Mouse (Mus musculus) heart, embryonic 16.5 days (tissue): ENCODE results near the gene Tmem161a. TPM values are rescaled to one million over a fixed set of nuclear protein-coding genes. Genes with fewer than 3 reads are reported as not detected.

Experiments used
- ATAC-seq: fragments of 200-750 bp; cut with Nextera tagmentation; replicated peaks from 2 replicates; pipeline ENCODE4 v1.8.0; 2017; ENCODE audit warnings: moderate number of reproducible peaks; ENCODE audit not compliant: insufficient read depth, low FRiP score; ENCODE audit errors: extremely low read depth
- H3K27ac ChIP-seq: fragments of 300-500 bp; sonication (generic); 2 replicates; pipeline ENCODE4 v1.5.1; 2014; ENCODE audit warnings: mild to moderate bottlenecking, low read length, control low read depth, moderate library complexity
- H3K27me3 ChIP-seq: fragments of 300-500 bp; sonication (generic); 2 replicates; pipeline ENCODE4 v1.6.1; 2014; ENCODE audit warnings: low read length, mixed read lengths; ENCODE audit not compliant: control insufficient read depth, insufficient read depth
- H3K36me3 ChIP-seq: fragments of 300-500 bp; sonication (generic); 2 replicates; pipeline ENCODE4 v1.6.1; 2014; ENCODE audit not compliant: control insufficient read depth, insufficient read depth
- H3K4me1 ChIP-seq: fragments of 300-500 bp; sonication (generic); 2 replicates; pipeline ENCODE4 v1.6.1; 2014; ENCODE audit warnings: low read length, mixed read lengths; ENCODE audit not compliant: control insufficient read depth, insufficient read depth
- H3K4me2 ChIP-seq: fragments of 300-500 bp; sonication (generic); 2 replicates; pipeline ENCODE4 v1.6.1; 2014; ENCODE audit warnings: low read depth, mild to moderate bottlenecking, control low read depth, low read length
- H3K4me3 ChIP-seq: fragments of 300-500 bp; sonication (generic); 2 replicates; pipeline ENCODE4 v1.5.1; 2014; ENCODE audit warnings: mild to moderate bottlenecking, control low read depth, low read length
- H3K9ac ChIP-seq: fragments of 300-500 bp; sonication (generic); 2 replicates; pipeline ENCODE4 v1.6.1; 2014; ENCODE audit warnings: low read length, control low read depth
- H3K9me3 ChIP-seq: fragments of 300-500 bp; sonication (generic); replicated peaks from 2 replicates; pipeline ENCODE4 v1.6.1; 2016; ENCODE audit warnings: low read length; ENCODE audit not compliant: control insufficient read depth
- WGBS: fragments of 180-500 bp; shearing (Covaris S2); extraction: QIAGEN DNeasy Blood & Tissue Kit; methylation state at CpG from one replicate; pipeline ENCODE4 v1.1.7; 2014; 5-methylcytosine and 5-hydroxymethylcytosine counted together
- polyA plus RNA-seq: library from polyadenylated mRNA; unstranded; fragments of >200 nt; fragmentation: Nextera tagmentation; extraction: Ambion mirVana; gene quantifications from 2 replicates; pipeline ENCODE4 v1.2.1, GENCODE M21; 2015

Tmem161a gene
- polyA plus RNA-seq, 1 experiment from 2014 or later: 88.9 TPM

GRCm38 (mm10) chr8:70220236-70220840 is 48.2 kb downstream of the Tmem161a start:
- H3K9ac ChIP-seq: peak overlapping the region; percentile 44; the same call in 1 of the 2 replicates
- peaks cover 13% of the 10 kb centered on the region; the same call in 1 of the 2 replicates for H3K36me3 ChIP-seq
- no peak; the same call in 1 of the 2 replicates for ATAC-seq
- H3K9me3 ChIP-seq: no peaks in the 10 kb centered on the region
- WGBS: 57% methylated on average over 8 of the region's 8 CpGs
- no peak overlapping the region for H3K4me2 ChIP-seq
- H3K27me3 ChIP-seq: no peaks in the 10 kb centered on the region
- H3K4me3 ChIP-seq: no peak overlapping the region
- peak overlapping the region; percentile 13 for H3K27ac ChIP-seq
- peaks cover 18% of the 10 kb centered on the region for H3K4me1 ChIP-seq

GRCm38 (mm10) chr8:70220911-70221310 is 48.8 kb downstream of the Tmem161a start:
- no peak overlapping the region for H3K9ac ChIP-seq
- H3K9me3 ChIP-seq: no peaks in the 10 kb centered on the region
- no peak overlapping the region for H3K4me3 ChIP-seq
- no peak overlapping the region; the same call in 1 of the 2 replicates for H3K27ac ChIP-seq
- no peak for ATAC-seq
- H3K4me2 ChIP-seq: no peak overlapping the region
- no peaks in the 10 kb centered on the region for H3K27me3 ChIP-seq
- WGBS: 85% methylated on average over 3 of the region's 3 CpGs
- H3K4me1 ChIP-seq: peaks cover 18% of the 10 kb centered on the region
- H3K36me3 ChIP-seq: peaks cover 13% of the 10 kb centered on the region; the same call in 1 of the 2 replicates

DNA sequence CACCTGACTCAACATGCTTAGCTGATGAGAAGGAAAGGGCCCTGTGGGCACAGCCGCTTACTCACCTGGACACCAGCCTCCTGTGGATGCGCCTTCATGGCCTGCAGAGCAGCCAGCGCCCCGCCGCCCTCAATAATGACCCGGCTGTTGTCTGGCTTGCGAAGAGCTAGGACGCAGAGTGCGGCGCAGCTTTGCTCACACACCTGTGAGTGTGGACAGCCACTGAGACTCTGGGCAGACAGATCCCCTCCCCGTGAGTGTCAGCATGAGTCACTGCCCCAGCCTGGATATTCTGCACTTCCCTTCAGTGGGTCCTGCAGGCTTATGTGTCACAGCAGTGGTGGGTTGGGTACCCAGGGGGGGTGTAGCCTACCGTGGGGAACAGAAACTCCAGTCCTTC is 49.9 kb downstream of the Tmem161a start:
- 92% methylated on average over 12 of the region's 12 CpGs for WGBS
- Histone ChIP-seq H3K9ac (no peak overlapping the region), H3K9me3 (no peaks in the 10 kb centered on the region), H3K4me2 (no peak overlapping the region), H3K4me3 (no peak overlapping the region), H3K27ac (no peak overlapping the region), H3K4me1 (peaks cover 13% of the 10 kb centered on the region), H3K27me3 (no peaks in the 10 kb centered on the region), H3K36me3 (peaks cover 13% of the 10 kb centered on the region; the same call in 1 of the 2 replicates)
- ATAC-seq: no peak

GRCm38 (mm10) chr8:70223341-70223740 is 51.2 kb downstream of the Tmem161a start:
- no peak overlapping the region for H3K4me3 ChIP-seq
- H3K9ac ChIP-seq: no peak overlapping the region
- no peaks in the 10 kb centered on the region for H3K27me3 ChIP-seq
- no peak overlapping the region for H3K27ac ChIP-seq
- no peak for ATAC-seq
- H3K36me3 ChIP-seq: peaks cover 13% of the 10 kb centered on the region; the same call in 1 of the 2 replicates
- H3K9me3 ChIP-seq: no peaks in the 10 kb centered on the region
- no peak overlapping the region for H3K4me2 ChIP-seq
- WGBS: 44% methylated on average over 6 of the region's 6 CpGs
- peaks cover 13% of the 10 kb centered on the region for H3K4me1 ChIP-seq

DNA sequence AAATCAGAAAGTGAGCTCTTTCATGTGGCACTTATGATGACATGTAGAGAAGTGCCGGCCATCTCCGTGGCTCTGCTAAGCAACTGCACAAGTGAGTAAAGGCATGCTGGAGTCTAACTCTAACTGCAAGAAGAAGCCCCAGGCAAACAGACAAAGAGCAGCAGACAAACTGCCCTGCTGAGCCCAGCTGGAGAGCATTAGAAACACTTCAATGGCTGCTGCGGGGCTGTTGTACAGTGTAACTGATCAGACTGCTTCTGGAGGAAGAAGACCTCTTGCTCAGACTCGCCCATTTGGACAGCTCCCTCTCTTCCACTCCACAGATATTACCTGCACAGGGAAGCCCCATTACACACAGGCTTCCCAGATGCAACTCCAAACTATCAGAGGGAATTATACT is 55.8 kb downstream of the Tmem161a start:
- no peak overlapping the region for H3K4me3 ChIP-seq
- no peaks in the 10 kb centered on the region for H3K27me3 ChIP-seq
- WGBS: 80% methylated on average over 4 of the region's 4 CpGs
- H3K9ac ChIP-seq: no peak overlapping the region
- no peak overlapping the region for H3K27ac ChIP-seq
- peaks cover 2% of the 10 kb centered on the region; the same call in 1 of the 2 replicates for H3K4me1 ChIP-seq
- ATAC-seq: no peak
- H3K9me3 ChIP-seq: no peaks in the 10 kb centered on the region
- H3K36me3 ChIP-seq: peaks cover 10% of the 10 kb centered on the region
- H3K4me2 ChIP-seq: no peak overlapping the region

- Histone ChIP-seq H3K27me3 (no peaks in the 10 kb centered on the region), H3K4me3 (no peak overlapping the region), H3K4me1 (peaks cover 12% of the 10 kb centered on the region), H3K4me2 (no peak overlapping the region), H3K27ac (no peak overlapping the region), H3K36me3 (peaks cover 2% of the 10 kb centered on the region), H3K9ac (no peak overlapping the region), H3K9me3 (no peaks in the 10 kb centered on the region)
- no peak for ATAC-seq
- WGBS: 89% methylated on average over 9 of the region's 9 CpGs
These were observed 58.7 kb downstream of the Tmem161a start for GRCm38 (mm10) chr8:70230837-70231236.

Other genes starting within 250 kb of the Tmem161a start
- gene Gatad2a, start 176.0 kb upstream of the Tmem161a start, polyA plus RNA-seq: 26.2 and 26.8 TPM in 2 replicates
- 38.4 and 42.9 TPM in 2 replicates for gene Mau2, start 129.6 kb upstream of the Tmem161a start, polyA plus RNA-seq
- gene Sugp1, start 129.5 kb upstream of the Tmem161a start, polyA plus RNA-seq: 30.0 and 30.4 TPM in 2 replicates
- gene Tm6sf2, start 99.4 kb upstream of the Tmem161a start, polyA plus RNA-seq: 0.96 and 1.4 TPM in 2 replicates
- 0.04 TPM in 1 of 2 replicates, not detected in the other for gene Hapln4, start 88.9 kb upstream of the Tmem161a start, polyA plus RNA-seq
- gene Ncan, start 51.5 kb upstream of the Tmem161a start, polyA plus RNA-seq: 0.13 and 0.22 TPM in 2 replicates
- gene Nr2c2ap, start 41.0 kb upstream of the Tmem161a start, polyA plus RNA-seq: 35.7 and 37.8 TPM in 2 replicates
- 18.9 and 21.0 TPM in 2 replicates for gene Rfxank, start 33.2 kb upstream of the Tmem161a start, polyA plus RNA-seq
- gene Borcs8, start 32.9 kb upstream of the Tmem161a start, polyA plus RNA-seq: 38.0 and 40.1 TPM in 2 replicates
- 0.51 and 1.1 TPM in 2 replicates for gene Mef2b, start 32.6 kb upstream of the Tmem161a start, polyA plus RNA-seq
- 11.7 and 13.7 TPM in 2 replicates for gene Slc25a42, start 39.9 kb downstream of the Tmem161a start, polyA plus RNA-seq
- 25.7 and 28.1 TPM in 2 replicates for gene Sugp2, start 61.9 kb downstream of the Tmem161a start, polyA plus RNA-seq
- gene Armc6, start 62.1 kb downstream of the Tmem161a start, polyA plus RNA-seq: 19.6 and 22.1 TPM in 2 replicates
- gene Homer3, start 110.5 kb downstream of the Tmem161a start, polyA plus RNA-seq: 26.6 and 30.2 TPM in 2 replicates
- 34.1 and 34.2 TPM in 2 replicates for gene Ddx49, start 130.1 kb downstream of the Tmem161a start, polyA plus RNA-seq
- gene Cope, start 130.2 kb downstream of the Tmem161a start, polyA plus RNA-seq: 326 and 334 TPM in 2 replicates
- 1.3 TPM in 2 replicates for gene Cers1, start 143.4 kb downstream of the Tmem161a start, polyA plus RNA-seq
- 0.45 and 1.4 TPM in 2 replicates for gene Gdf1, start 157.5 kb downstream of the Tmem161a start, polyA plus RNA-seq
- gene Upf1, start 180.9 kb downstream of the Tmem161a start, polyA plus RNA-seq: 7.9 and 9.7 TPM in 2 replicates
- 3.0 and 4.3 TPM in 2 replicates for gene Comp, start 201.2 kb downstream of the Tmem161a start, polyA plus RNA-seq